Mouse (Mus musculus) E14TG2a.4 (cell line): Measurements from ENCODE around the gene Tacc2.

Experiments
- CTCF ChIP-seq: conservative IDR thresholded peaks from 2 replicates; pipeline ENCODE4 v1.5.1; 2014; ENCODE audit warnings: low read length
- NANOG ChIP-seq: IDR thresholded peaks from 2 replicates; pipeline ENCODE4 v1.6.1; 2014; ENCODE audit warnings: borderline replicate concordance, low read length, mixed read lengths
- POU5F1 ChIP-seq: IDR thresholded peaks from 2 replicates; pipeline ENCODE4 v1.6.1; 2014; ENCODE audit warnings: low read length, borderline replicate concordance

DNA sequence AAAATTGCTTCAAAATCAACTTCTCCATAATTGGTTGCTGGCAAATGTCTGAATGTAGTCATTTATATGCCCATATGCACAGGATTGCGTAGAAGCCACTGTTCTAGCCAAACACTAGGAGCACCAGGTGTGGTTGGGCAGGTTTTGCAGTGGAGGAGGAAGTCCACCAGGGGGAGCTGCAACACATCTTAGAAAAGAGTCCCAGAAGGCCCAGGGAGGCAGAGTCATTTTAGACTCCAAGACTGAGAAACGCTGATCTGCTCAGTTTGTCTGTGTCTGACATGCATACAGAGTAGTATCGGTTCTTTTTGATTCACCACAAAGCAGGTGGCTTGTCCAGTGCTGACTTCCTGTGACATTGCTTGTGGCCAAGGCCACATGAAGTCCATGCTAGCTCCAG is 193.5 kb downstream of the Tacc2 start:
- TF ChIP-seq CTCF (peak; percentile 84), POU5F1 (no peak), NANOG (no peak)
